Mouse (Mus musculus): ENCODE data around the gene Mapk8ip2. TPM values are rescaled to one million over a fixed set of nuclear protein-coding genes. Genes with fewer than 3 reads are reported as not detected.

Gene Mapk8ip2
- polyA plus RNA-seq (2015; fragmentation: Nextera tagmentation; extraction: Ambion mirVana) = 1.9 and 2.0 TPM in 2 replicates

- Histone ChIP-seq H3K4me3 (ENCODE audit: low read depth, low read length) (peak within 1 kb of the TSS; percentile 39), H3K4me1 (replicated peaks; ENCODE audit: control insufficient read depth, insufficient read depth, low read length) (no peaks in the 10 kb centered on the region), H3K36me3 (ENCODE audit: control insufficient read depth, insufficient read depth) (no peaks in the 10 kb centered on the region), H3K27ac (ENCODE audit: low read depth, low read length) (no peak within 1 kb of the TSS), H3K4me2 (replicated peaks; ENCODE audit: low read depth) (peak within 1 kb of the TSS; percentile 69), H3K9me3 (ENCODE audit: control insufficient read depth) (no peaks in the 10 kb centered on the region), H3K27me3 (replicated peaks; ENCODE audit: control insufficient read depth, insufficient read depth, low read length) (peaks cover 28% of the 10 kb centered on the region), H3K9ac (ENCODE audit: low read depth, low read length) (no peak within 1 kb of the TSS)
- no peak for TF ChIP-seq CTCF (IDR thresholded peaks at IDR 0.05; ENCODE audit: low read depth)
- no peak for ATAC-seq
- under 1% methylated on average over 50 of the region's 53 CpGs for WGBS
Observed at GRCm38 (mm10) chr15:89453865-89454478, at the start of gene Mapk8ip2. Gene Mapk8ip2, plus strand, starts transcription at chr15:89453913.

- 81% methylated on average over 10 of the region's 10 CpGs for WGBS
- Histone ChIP-seq H3K4me3 (ENCODE audit: low read depth, low read length) (no peak overlapping the region), H3K4me2 (replicated peaks; ENCODE audit: low read depth) (no peak overlapping the region), H3K9ac (ENCODE audit: low read depth, low read length) (no peak overlapping the region), H3K9me3 (ENCODE audit: control insufficient read depth) (no peaks in the 10 kb centered on the region), H3K36me3 (ENCODE audit: control insufficient read depth, insufficient read depth) (no peaks in the 10 kb centered on the region), H3K27ac (ENCODE audit: low read depth, low read length) (no peak overlapping the region), H3K4me1 (replicated peaks; ENCODE audit: control insufficient read depth, insufficient read depth, low read length) (no peaks in the 10 kb centered on the region), H3K27me3 (replicated peaks; ENCODE audit: control insufficient read depth, insufficient read depth, low read length) (no peaks in the 10 kb centered on the region)
- ATAC-seq = no peak
- no peak for TF ChIP-seq CTCF (IDR thresholded peaks at IDR 0.05; ENCODE audit: low read depth)
Observed at GRCm38 (mm10) chr15:89404831-89405623, 48.7 kb upstream of the Mapk8ip2 start.

- Histone ChIP-seq H3K4me1 (replicated peaks; ENCODE audit: control insufficient read depth, insufficient read depth, low read length) (no peaks in the 10 kb centered on the region), H3K36me3 (ENCODE audit: control insufficient read depth, insufficient read depth) (no peaks in the 10 kb centered on the region), H3K27ac (ENCODE audit: low read depth, low read length) (no peak overlapping the region), H3K4me3 (ENCODE audit: low read depth, low read length) (no peak overlapping the region), H3K9me3 (ENCODE audit: control insufficient read depth) (no peaks in the 10 kb centered on the region), H3K4me2 (replicated peaks; ENCODE audit: low read depth) (no peak overlapping the region), H3K27me3 (replicated peaks; ENCODE audit: control insufficient read depth, insufficient read depth, low read length) (no peaks in the 10 kb centered on the region), H3K9ac (ENCODE audit: low read depth, low read length) (no peak overlapping the region)
- ATAC-seq = no peak
- no peak for TF ChIP-seq CTCF (IDR thresholded peaks at IDR 0.05; ENCODE audit: low read depth)
Observed at GRCm38 (mm10) chr15:89406691-89407090, 47.0 kb upstream of the Mapk8ip2 start.

GRCm38 (mm10) chr15:89410118-89410517, 43.6 kb upstream of the Mapk8ip2 start, which contains the start of gene Syce3:
Gene Syce3, minus strand, starts transcription at chr15:89410503.
- WGBS = 82% methylated on average over 17 of the region's 24 CpGs
- no peak for TF ChIP-seq CTCF (IDR thresholded peaks at IDR 0.05; ENCODE audit: low read depth)
- no peaks in the 10 kb centered on the region for H3K36me3 ChIP-seq (ENCODE audit: control insufficient read depth, insufficient read depth)
- no peak within 1 kb of the TSS for H3K27ac ChIP-seq (ENCODE audit: low read depth, low read length)
- H3K9ac ChIP-seq (ENCODE audit: low read depth, low read length) = no peak within 1 kb of the TSS
- ATAC-seq = no peak
- no peaks in the 10 kb centered on the region for H3K9me3 ChIP-seq (ENCODE audit: control insufficient read depth)
- H3K4me3 ChIP-seq (ENCODE audit: low read depth, low read length) = no peak within 1 kb of the TSS
- H3K27me3 ChIP-seq (replicated peaks; ENCODE audit: control insufficient read depth, insufficient read depth, low read length) = no peaks in the 10 kb centered on the region
- H3K4me1 ChIP-seq (replicated peaks; ENCODE audit: control insufficient read depth, insufficient read depth, low read length) = no peaks in the 10 kb centered on the region
- H3K4me2 ChIP-seq (replicated peaks; ENCODE audit: low read depth) = no peak within 1 kb of the TSS

- Histone ChIP-seq H3K27me3 (replicated peaks; ENCODE audit: control insufficient read depth, insufficient read depth, low read length) (no peaks in the 10 kb centered on the region), H3K4me3 (ENCODE audit: low read depth, low read length) (no peak overlapping the region), H3K9me3 (ENCODE audit: control insufficient read depth) (no peaks in the 10 kb centered on the region), H3K9ac (ENCODE audit: low read depth, low read length) (no peak overlapping the region), H3K27ac (ENCODE audit: low read depth, low read length) (no peak overlapping the region), H3K4me1 (replicated peaks; ENCODE audit: control insufficient read depth, insufficient read depth, low read length) (no peaks in the 10 kb centered on the region), H3K36me3 (ENCODE audit: control insufficient read depth, insufficient read depth) (peaks cover 18% of the 10 kb centered on the region), H3K4me2 (replicated peaks; ENCODE audit: low read depth) (no peak overlapping the region)
- ATAC-seq = no peak
- WGBS = 89% methylated on average over 8 of the region's 8 CpGs
- no peak for TF ChIP-seq CTCF (IDR thresholded peaks at IDR 0.05; ENCODE audit: low read depth)
Observed at GRCm38 (mm10) chr15:89415282-89415681, 38.4 kb upstream of the Mapk8ip2 start.

GRCm38 (mm10) chr15:89421938-89422337, 31.8 kb upstream of the Mapk8ip2 start:
- peaks cover 39% of the 10 kb centered on the region for H3K36me3 ChIP-seq (ENCODE audit: control insufficient read depth, insufficient read depth)
- H3K4me1 ChIP-seq (replicated peaks; ENCODE audit: control insufficient read depth, insufficient read depth, low read length) = no peaks in the 10 kb centered on the region
- no peaks in the 10 kb centered on the region for H3K27me3 ChIP-seq (replicated peaks; ENCODE audit: control insufficient read depth, insufficient read depth, low read length)
- WGBS = 92% methylated on average over 9 of the region's 9 CpGs
- TF ChIP-seq CTCF (IDR thresholded peaks at IDR 0.05; ENCODE audit: low read depth) = no peak
- no peak overlapping the region for H3K9ac ChIP-seq (ENCODE audit: low read depth, low read length)
- no peak overlapping the region for H3K27ac ChIP-seq (ENCODE audit: low read depth, low read length)
- no peak overlapping the region for H3K4me3 ChIP-seq (ENCODE audit: low read depth, low read length)
- H3K4me2 ChIP-seq (replicated peaks; ENCODE audit: low read depth) = no peak overlapping the region
- no peak for ATAC-seq
- H3K9me3 ChIP-seq (ENCODE audit: control insufficient read depth) = no peaks in the 10 kb centered on the region
